Mouse (Mus musculus): ENCODE measurements around the gene Phf13. TPM values are rescaled to one million over a fixed set of nuclear protein-coding genes. Genes with fewer than 3 reads are reported as not detected.

Phf13 gene
- total and polyA plus RNA-seq, 2 experiments from 2014 or later: 17.1 to 17.2 TPM

DNA sequence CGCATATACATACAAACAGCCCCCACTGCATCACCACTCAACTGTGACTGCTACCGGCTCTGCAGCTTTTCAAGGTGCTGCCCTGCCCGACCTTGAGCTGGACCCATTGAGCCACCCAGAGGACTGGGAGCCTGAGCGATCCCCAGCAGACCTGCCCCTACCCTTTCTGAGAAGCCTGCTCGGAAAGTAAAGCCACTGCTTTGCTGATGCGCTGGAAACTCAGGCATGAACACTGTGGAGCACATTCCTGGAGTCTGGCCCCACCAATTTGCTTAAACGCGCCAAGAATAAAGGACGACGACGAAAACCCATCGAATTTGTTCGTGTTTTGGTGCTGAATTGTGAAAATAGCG is 12.1 kb upstream of the Phf13 start:
- no peak for TF ChIP-seq CTCF (IDR thresholded peaks at IDR 0.05; ENCODE audit: low read depth)
- H3K27ac ChIP-seq (ENCODE audit: low read depth, low read length): peak overlapping the region; percentile 76; the same call in 1 of the 2 replicates
- H3K4me3 ChIP-seq (ENCODE audit: low read depth, low read length): peak overlapping the region; percentile 71
- peaks cover 19% of the 10 kb centered on the region; the same call in 1 of the 2 replicates for H3K4me1 ChIP-seq (ENCODE audit: insufficient read depth)
- peak overlapping the region; percentile 58 for H3K9ac ChIP-seq
- peaks cover 13% of the 10 kb centered on the region for H3K27me3 ChIP-seq (ENCODE audit: insufficient read depth, low read length)
- WGBS: under 1% methylated on average over 14 of the region's 14 CpGs
- no peaks in the 10 kb centered on the region; the same call in 1 of the 2 replicates for H3K36me3 ChIP-seq (ENCODE audit: insufficient read depth)
- DNase-seq (no peak), ATAC-seq (no peak)
- no peaks in the 10 kb centered on the region for H3K9me3 ChIP-seq (ENCODE audit: low read length)
- H3K4me2 ChIP-seq (ENCODE audit: low read depth): peak overlapping the region; percentile 100

DNA sequence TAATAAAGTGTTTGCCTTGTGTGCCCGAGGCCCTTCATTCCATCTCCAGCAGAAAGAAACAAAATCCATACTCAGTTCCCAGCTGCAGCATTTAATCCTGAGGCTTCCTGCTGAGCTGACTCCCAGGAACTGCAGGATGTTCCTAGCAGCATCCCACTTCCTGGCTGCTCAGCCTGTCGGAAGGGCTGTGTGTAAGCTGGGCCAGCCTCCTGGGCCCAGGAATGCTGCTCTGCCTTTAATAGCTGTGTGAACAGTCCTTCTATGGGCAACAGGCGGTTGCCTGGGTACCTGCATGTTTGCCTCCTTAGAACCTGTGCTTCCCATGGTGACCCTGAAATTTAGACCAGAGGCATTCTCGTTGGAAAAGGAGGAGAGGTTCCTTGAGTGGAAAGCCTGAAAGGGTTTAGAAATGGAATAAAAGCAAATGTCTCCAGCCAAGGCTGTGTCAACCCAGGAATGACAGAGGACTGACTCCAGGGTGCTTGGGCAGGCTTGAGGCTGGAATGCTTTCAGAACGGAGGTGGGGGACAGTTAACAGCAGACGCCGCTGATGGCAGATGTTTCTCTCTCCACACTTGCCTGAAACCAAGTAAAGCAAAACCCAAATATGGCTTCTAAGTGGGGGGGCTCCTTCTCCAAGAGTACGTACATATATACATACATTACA is 11.6 kb upstream of the Phf13 start:
- no peak for DNase-seq
- H3K36me3 ChIP-seq (ENCODE audit: insufficient read depth): no peaks in the 10 kb centered on the region; the same call in 1 of the 2 replicates
- TF ChIP-seq CTCF (IDR thresholded peaks at IDR 0.05; ENCODE audit: low read depth): no peak
- WGBS: 6% methylated on average over 8 of the region's 8 CpGs
- no peaks in the 10 kb centered on the region for H3K9me3 ChIP-seq (ENCODE audit: low read length)
- peaks cover 13% of the 10 kb centered on the region for H3K27me3 ChIP-seq (ENCODE audit: insufficient read depth, low read length)
- H3K27ac ChIP-seq (ENCODE audit: low read depth, low read length): no peak overlapping the region
- H3K4me2 ChIP-seq (ENCODE audit: low read depth): peak overlapping the region; percentile 100
- H3K9ac ChIP-seq: no peak overlapping the region
- ATAC-seq: no peak
- H3K4me1 ChIP-seq (ENCODE audit: insufficient read depth): peaks cover 19% of the 10 kb centered on the region; the same call in 1 of the 2 replicates
- H3K4me3 ChIP-seq (ENCODE audit: low read depth, low read length): peak overlapping the region; percentile 71

DNA sequence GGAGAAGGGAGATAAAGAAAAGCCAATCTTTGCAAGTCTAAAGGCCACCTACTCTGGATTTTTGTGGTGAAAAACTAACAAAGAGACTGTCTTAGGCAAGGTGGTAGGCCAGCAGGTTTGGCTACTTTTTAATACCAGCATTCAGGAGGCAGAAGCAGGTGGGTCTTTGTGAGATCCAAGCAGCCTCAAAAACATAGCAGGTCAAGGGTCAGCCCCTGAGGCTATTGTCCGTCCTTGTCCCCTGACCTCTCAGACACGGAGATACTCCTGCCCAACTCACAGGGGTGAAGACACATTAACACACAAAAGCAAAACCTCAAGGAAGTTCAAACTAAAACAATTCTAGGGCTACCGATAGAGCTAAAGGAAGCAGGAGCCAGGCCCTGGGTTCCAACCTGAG is 10.8 kb upstream of the Phf13 start:
- DNase-seq (no peak), ATAC-seq (no peak)
- Histone ChIP-seq H3K4me2 (ENCODE audit: low read depth) (no peak overlapping the region), H3K36me3 (ENCODE audit: insufficient read depth) (no peaks in the 10 kb centered on the region), H3K9ac (no peak overlapping the region), H3K4me3 (ENCODE audit: low read depth, low read length) (no peak overlapping the region), H3K4me1 (ENCODE audit: insufficient read depth) (peaks cover 19% of the 10 kb centered on the region; the same call in 1 of the 2 replicates), H3K27ac (ENCODE audit: low read depth, low read length) (no peak overlapping the region), H3K9me3 (ENCODE audit: low read length) (no peaks in the 10 kb centered on the region), H3K27me3 (ENCODE audit: insufficient read depth, low read length) (peaks cover 13% of the 10 kb centered on the region)
- no peak for TF ChIP-seq CTCF (IDR thresholded peaks at IDR 0.05; ENCODE audit: low read depth)
- WGBS: 28% methylated on average over 3 of the region's 3 CpGs

DNA sequence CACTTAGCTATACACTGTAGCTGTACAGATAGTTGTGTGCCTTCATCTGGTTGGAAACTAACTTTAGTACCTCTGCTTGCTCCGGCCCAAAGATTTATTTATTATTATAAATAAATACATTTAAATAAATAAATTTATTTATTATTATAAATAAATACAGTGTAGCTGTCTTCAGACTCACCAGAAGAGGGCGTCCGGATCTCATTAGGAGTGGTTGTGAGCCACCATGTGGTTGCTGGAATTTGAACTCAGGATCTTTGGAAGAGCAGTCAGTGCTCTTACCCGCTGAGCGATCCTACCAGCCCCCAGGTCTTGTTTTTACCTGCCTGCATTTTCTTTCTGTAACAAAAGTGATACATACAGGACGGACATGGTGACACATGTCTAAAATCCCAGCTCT is 10.1 kb upstream of the Phf13 start:
- ATAC-seq (no peak), DNase-seq (no peak)
- WGBS: 77% methylated on average over 6 of the region's 6 CpGs
- Histone ChIP-seq H3K9me3 (ENCODE audit: low read length) (no peaks in the 10 kb centered on the region), H3K27me3 (ENCODE audit: insufficient read depth, low read length) (peaks cover 13% of the 10 kb centered on the region), H3K4me2 (ENCODE audit: low read depth) (no peak overlapping the region), H3K27ac (ENCODE audit: low read depth, low read length) (no peak overlapping the region), H3K9ac (no peak overlapping the region), H3K4me1 (ENCODE audit: insufficient read depth) (peaks cover 19% of the 10 kb centered on the region; the same call in 1 of the 2 replicates), H3K4me3 (ENCODE audit: low read depth, low read length) (no peak overlapping the region), H3K36me3 (ENCODE audit: insufficient read depth) (no peaks in the 10 kb centered on the region)
- TF ChIP-seq CTCF (IDR thresholded peaks at IDR 0.05; ENCODE audit: low read depth): peak; percentile 8; the same call in 1 of the 2 replicates

DNA sequence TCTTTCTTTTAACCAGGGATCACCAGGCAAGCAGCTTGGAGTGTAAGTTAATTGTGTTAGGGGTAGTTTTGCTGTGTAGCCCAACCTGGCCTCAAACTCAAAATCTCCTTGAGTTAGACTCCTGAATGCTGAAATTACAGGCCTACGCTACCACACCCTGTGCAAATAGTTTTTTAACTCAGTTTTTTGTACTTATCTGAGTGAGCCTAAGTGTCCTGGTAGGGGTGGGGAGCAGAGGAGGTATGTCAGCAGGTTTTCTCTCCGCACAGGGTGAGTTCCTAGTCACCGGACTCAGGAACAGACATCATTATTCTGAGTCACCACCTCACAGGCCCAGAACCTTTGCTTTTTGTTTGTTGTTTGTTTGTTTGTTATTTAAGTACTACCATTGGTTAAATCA is 6.0 kb upstream of the Phf13 start:
- ATAC-seq: no peak
- TF ChIP-seq CTCF (IDR thresholded peaks at IDR 0.05; ENCODE audit: low read depth): no peak
- no peak overlapping the region for H3K27ac ChIP-seq (ENCODE audit: low read depth, low read length)

DNA sequence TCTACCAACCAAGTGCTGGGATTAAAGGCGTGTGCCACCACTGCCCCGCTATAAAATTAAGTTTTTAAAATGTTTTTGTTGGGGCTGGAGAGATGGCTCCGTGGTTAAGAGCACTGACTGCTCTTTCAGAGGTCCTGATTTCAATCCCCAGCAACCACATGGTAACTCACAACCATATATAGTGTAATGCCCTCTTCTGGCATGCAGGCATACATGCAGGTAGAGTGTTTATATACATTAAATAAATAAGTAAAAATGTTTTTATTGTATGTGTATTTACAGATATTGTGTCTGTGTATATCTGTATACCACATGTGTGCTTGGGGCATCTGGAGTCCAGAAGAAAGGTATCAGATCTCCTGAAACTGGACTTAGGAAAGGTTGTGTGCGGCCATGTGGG is 5.3 kb upstream of the Phf13 start:
- 70% methylated on average over 4 of the region's 4 CpGs for WGBS
- no peak overlapping the region for H3K9ac ChIP-seq
- no peak overlapping the region for H3K4me3 ChIP-seq (ENCODE audit: low read depth, low read length)
- no peaks in the 10 kb centered on the region for H3K36me3 ChIP-seq (ENCODE audit: insufficient read depth)
- no peaks in the 10 kb centered on the region for H3K9me3 ChIP-seq (ENCODE audit: low read length)
- no peak for DNase-seq
- peaks cover 2% of the 10 kb centered on the region for H3K27me3 ChIP-seq (ENCODE audit: insufficient read depth, low read length)
- ATAC-seq: no peak
- H3K4me1 ChIP-seq (ENCODE audit: insufficient read depth): no peaks in the 10 kb centered on the region
- no peak overlapping the region for H3K4me2 ChIP-seq (ENCODE audit: low read depth)
- H3K27ac ChIP-seq (ENCODE audit: low read depth, low read length): no peak overlapping the region
- TF ChIP-seq CTCF (IDR thresholded peaks at IDR 0.05; ENCODE audit: low read depth): no peak

More for the DNA sequence above, 6.0 kb upstream of the Phf13 start:
- no peaks in the 10 kb centered on the region for H3K36me3 ChIP-seq (ENCODE audit: insufficient read depth)
- no peaks in the 10 kb centered on the region for H3K9me3 ChIP-seq (ENCODE audit: low read length)
- peaks cover 7% of the 10 kb centered on the region for H3K27me3 ChIP-seq (ENCODE audit: insufficient read depth, low read length)
- DNase-seq: no peak
- H3K4me3 ChIP-seq (ENCODE audit: low read depth, low read length): no peak overlapping the region
- H3K4me2 ChIP-seq (ENCODE audit: low read depth): no peak overlapping the region
- H3K4me1 ChIP-seq (ENCODE audit: insufficient read depth): no peaks in the 10 kb centered on the region
- no peak overlapping the region for H3K9ac ChIP-seq
- WGBS: 93% methylated on average over 3 of the region's 3 CpGs

DNA sequence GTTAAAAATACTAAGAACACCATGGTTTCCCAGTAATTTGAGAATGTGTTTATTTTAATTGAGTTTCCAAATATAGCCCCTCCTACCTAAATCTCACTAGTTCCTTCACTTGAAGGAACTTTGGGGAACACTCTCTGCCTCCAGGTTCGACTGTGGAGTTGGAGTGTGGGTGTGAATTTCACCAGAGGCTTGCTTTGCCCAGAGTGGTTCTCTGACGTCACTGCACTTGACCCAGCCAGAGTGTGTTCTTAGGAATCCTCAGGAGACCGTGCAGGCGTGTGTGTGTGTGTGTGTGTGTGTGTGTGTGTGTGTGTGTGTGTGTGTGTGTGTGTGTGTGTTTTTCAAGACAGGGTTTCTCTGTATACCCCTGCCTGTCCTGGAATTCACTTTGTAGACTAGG is 4.8 kb upstream of the Phf13 start:
- Histone ChIP-seq H3K4me2 (ENCODE audit: low read depth) (no peak overlapping the region), H3K4me3 (ENCODE audit: low read depth, low read length) (no peak overlapping the region), H3K36me3 (ENCODE audit: insufficient read depth) (no peaks in the 10 kb centered on the region), H3K9ac (no peak overlapping the region), H3K4me1 (ENCODE audit: insufficient read depth) (no peaks in the 10 kb centered on the region), H3K27ac (ENCODE audit: low read depth, low read length) (no peak overlapping the region), H3K27me3 (ENCODE audit: insufficient read depth, low read length) (no peaks in the 10 kb centered on the region), H3K9me3 (ENCODE audit: low read length) (no peaks in the 10 kb centered on the region)
- DNase-seq (no peak), ATAC-seq (no peak)
- no peak for TF ChIP-seq CTCF (IDR thresholded peaks at IDR 0.05; ENCODE audit: low read depth)
- WGBS: 55% methylated on average over 4 of the region's 4 CpGs
